Mouse (Mus musculus): ENCODE results near the gene Kcnd2. TPM values are rescaled to one million over a fixed set of nuclear protein-coding genes. Genes with fewer than 3 reads are reported as not detected.

Gene Kcnd2
- 3.0 and 3.8 TPM in 2 replicates for polyA plus RNA-seq (2015; fragmentation: Nextera tagmentation; extraction: Ambion mirVana)

DNA sequence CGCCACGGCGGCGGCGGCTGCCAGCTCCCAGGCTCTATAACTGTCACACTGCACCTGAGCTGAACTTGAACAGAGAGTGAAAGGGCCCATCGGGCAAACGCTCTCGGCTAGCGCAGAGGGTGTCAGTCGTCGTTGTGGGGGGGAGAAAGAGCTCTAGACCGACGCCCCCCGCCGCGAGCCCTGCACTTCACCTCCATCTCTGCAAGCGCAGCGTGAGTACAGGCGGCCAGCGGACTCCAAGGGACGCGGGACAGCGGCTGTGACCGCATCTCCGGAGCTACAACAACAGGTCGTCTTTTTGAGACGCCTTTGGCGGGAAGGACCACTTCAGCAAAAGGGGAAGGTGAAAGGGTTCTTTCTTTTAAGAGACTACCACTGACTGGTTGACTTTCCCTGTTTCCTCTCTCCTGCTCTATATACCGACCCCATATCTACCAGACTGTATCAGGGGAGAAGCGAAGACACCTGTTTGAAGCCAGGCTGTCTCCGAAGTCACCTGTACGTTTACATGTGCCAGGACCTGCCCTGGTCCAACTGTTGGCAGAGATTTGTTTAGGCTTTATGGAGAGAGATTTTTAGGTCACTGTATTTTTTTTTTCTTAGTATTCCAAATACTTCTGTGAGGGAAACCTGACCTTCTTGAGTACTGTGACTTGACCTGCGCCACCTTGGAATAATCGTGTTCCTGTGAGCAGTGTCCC, at the start of gene Kcnd2:
Kcnd2 (plus strand) TSS at position 13 of the 701 bp plus-strand sequence.
- peak; percentile 65; the same call in 1 of the 2 replicates for ATAC-seq (ENCODE audit: insufficient number of reproducible peaks, low FRiP score, low TSS enrichment, low read depth)
- 10% methylated on average over 34 of the region's 34 CpGs for WGBS

DNA sequence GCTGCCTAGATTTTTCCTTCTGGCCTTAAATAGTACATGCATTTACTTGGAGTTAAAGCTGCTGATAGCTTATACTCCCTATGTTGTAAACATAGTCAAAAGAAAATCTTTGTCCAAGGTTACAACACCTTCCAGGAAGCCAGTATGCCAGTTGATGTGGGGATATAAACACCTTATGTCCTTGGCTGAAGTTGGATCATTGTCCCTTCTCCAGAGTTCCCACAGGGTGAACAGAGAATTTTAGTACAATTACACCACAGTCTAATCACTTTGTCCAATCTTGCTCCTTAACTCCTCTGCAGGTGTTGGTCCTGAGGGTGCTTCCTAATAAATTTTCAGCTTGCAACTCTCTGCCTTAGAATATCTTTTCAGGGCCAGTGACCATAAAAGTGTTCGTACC, 48.7 kb upstream of the Kcnd2 start:
- H3K9me3 ChIP-seq: no peaks in the 10 kb centered on the region
- H3K27ac ChIP-seq: no peak overlapping the region
- no peaks in the 10 kb centered on the region for H3K36me3 ChIP-seq
- WGBS: 18% methylated on average over 1 of the region's 1 CpGs
- no peak overlapping the region for H3K9ac ChIP-seq
- H3K4me1 ChIP-seq: no peaks in the 10 kb centered on the region
- no peak overlapping the region for H3K4me2 ChIP-seq
- H3K4me3 ChIP-seq: no peak overlapping the region
- no peaks in the 10 kb centered on the region for H3K27me3 ChIP-seq
- ATAC-seq (ENCODE audit: insufficient number of reproducible peaks, low FRiP score, low TSS enrichment, low read depth): no peak

More for the DNA sequence above, at the start of gene Kcnd2:
- no peaks in the 10 kb centered on the region for H3K9me3 ChIP-seq
- peak within 1 kb of the TSS; percentile 45 for H3K9ac ChIP-seq
- H3K4me3 ChIP-seq: peak within 1 kb of the TSS; percentile 67
- peak within 1 kb of the TSS; percentile 59 for H3K27ac ChIP-seq
- H3K36me3 ChIP-seq: no peaks in the 10 kb centered on the region
- H3K4me1 ChIP-seq: peaks cover 4% of the 10 kb centered on the region; the same call in 1 of the 2 replicates
- H3K4me2 ChIP-seq: peak within 1 kb of the TSS; percentile 97
- H3K27me3 ChIP-seq: peaks cover 14% of the 10 kb centered on the region; the same call in 1 of the 2 replicates

DNA sequence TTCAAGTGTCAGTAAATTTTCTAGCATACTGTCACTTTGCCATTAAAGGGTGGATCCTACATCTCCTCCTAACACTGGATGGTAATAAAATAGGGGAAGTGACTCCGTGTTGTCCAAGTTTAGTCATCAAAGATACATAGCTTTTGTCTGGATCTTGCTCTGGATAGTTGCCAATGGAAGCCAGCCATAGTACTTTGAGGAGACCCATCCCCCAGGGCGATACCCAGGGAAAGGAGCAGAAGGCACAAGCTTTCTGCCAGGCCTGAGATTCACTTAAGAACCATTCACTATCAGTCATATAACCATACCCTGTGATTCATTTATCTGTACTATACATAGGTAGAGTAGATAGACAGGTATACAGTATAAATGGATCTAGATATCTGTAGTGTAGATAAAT, 20.0 kb upstream of the Kcnd2 start:
- H3K27ac ChIP-seq: no peak overlapping the region
- no peaks in the 10 kb centered on the region for H3K36me3 ChIP-seq
- no peaks in the 10 kb centered on the region for H3K27me3 ChIP-seq
- H3K4me3 ChIP-seq: no peak overlapping the region
- H3K4me1 ChIP-seq: no peaks in the 10 kb centered on the region
- WGBS: 60% methylated on average over 2 of the region's 2 CpGs
- no peaks in the 10 kb centered on the region for H3K9me3 ChIP-seq
- no peak overlapping the region for H3K4me2 ChIP-seq
- ATAC-seq (ENCODE audit: insufficient number of reproducible peaks, low FRiP score, low TSS enrichment, low read depth): no peak
- no peak overlapping the region for H3K9ac ChIP-seq

DNA sequence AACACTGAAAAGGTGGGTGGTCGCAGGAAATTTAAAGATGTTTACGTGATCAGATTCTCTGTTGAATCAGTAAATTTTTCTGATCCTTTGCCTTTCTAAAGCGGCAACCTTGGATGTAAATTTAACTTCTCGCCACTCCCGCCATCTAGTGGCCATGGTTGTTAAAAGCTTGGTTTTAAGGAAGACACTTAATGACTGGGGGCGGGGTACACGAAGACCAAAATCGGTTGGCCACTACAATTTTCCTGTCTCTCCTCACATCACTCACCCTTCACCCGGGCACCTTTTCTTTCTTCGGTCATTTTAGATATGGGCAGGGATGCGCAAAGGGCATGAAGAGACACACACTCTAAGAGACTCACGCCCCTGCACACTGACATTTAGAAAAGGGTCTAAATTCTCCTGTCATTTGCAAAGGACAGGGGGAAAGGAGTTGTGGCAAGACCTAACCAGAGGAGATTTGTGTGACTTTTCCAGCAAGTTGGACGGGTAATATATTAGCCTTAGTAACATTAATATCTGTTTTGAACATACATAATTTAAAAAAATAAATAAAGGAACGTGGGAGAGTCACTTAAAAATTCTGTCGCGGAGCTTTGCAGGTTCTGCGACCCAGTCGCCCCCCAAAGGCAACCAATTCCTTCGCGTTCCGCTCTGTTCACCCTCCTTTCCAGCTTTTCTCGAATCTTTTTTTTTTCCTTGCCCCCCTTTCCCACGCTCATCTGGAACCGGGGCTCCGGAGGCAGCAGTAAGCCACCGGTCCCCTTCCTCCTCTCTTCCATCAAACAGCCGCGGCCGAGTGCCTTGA, 1.2 kb upstream of the Kcnd2 start:
- Histone ChIP-seq H3K4me2 (peak overlapping the region; percentile 97), H3K36me3 (no peaks in the 10 kb centered on the region), H3K9me3 (no peaks in the 10 kb centered on the region), H3K27me3 (peaks cover 14% of the 10 kb centered on the region; the same call in 1 of the 2 replicates), H3K9ac (peak overlapping the region; percentile 45), H3K4me3 (peak overlapping the region; percentile 67), H3K4me1 (peaks cover 4% of the 10 kb centered on the region; the same call in 1 of the 2 replicates), H3K27ac (peak overlapping the region; percentile 59; the same call in 1 of the 2 replicates)
- under 1% methylated on average over 29 of the region's 29 CpGs for WGBS
- ATAC-seq (ENCODE audit: insufficient number of reproducible peaks, low FRiP score, low TSS enrichment, low read depth): no peak

DNA sequence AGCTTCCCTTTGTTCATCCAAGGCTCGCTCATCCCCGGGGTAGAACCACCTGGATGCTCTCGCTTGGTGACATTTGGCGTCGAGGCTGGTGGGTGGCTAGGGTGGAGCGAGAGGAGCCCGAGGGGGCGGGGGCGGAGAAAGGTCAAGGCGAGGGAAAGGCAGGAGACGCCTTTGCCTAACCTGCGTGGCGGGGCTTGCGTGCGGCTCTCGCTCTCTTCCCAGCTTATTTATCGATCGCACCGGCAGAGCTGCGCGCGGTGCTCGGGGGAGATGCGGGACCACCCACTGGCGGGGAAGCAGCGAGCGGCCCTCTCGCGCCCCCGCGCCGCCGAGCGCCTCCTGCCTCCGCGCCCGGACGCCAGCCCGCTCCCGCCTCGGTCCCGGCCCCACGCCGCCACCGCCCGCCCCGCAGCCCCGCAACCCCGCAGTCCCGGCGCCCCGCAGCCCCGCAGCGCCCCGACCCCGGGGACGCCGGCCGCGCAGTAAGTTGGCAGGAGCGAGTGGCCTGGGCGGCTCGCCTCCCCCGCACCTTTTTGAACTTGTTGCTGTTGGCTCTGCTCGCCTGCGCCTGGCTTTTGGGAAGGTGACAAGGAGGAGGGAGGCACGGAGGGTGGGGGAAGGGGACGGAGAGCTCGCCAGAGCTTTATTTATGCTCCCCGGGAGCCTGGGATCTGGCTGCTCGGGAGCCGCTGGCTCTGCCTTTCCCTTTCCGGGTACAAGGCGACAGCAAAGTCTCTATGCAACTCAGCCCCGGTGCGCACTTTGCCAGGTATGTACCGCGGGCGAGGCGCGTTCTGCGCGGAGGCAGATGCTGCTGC, 421 bp upstream of the Kcnd2 start:
- peak overlapping the region; percentile 97 for H3K4me2 ChIP-seq
- 1% methylated on average over 81 of the region's 83 CpGs for WGBS
- no peaks in the 10 kb centered on the region for H3K9me3 ChIP-seq
- peak; percentile 52; the same call in 1 of the 2 replicates for ATAC-seq (ENCODE audit: insufficient number of reproducible peaks, low FRiP score, low TSS enrichment, low read depth)
- peak overlapping the region; percentile 67 for H3K4me3 ChIP-seq
- H3K36me3 ChIP-seq: no peaks in the 10 kb centered on the region
- peak overlapping the region; percentile 59 for H3K27ac ChIP-seq
- peak overlapping the region; percentile 45 for H3K9ac ChIP-seq
- H3K27me3 ChIP-seq: peaks cover 14% of the 10 kb centered on the region; the same call in 1 of the 2 replicates
- H3K4me1 ChIP-seq: peaks cover 4% of the 10 kb centered on the region; the same call in 1 of the 2 replicates

DNA sequence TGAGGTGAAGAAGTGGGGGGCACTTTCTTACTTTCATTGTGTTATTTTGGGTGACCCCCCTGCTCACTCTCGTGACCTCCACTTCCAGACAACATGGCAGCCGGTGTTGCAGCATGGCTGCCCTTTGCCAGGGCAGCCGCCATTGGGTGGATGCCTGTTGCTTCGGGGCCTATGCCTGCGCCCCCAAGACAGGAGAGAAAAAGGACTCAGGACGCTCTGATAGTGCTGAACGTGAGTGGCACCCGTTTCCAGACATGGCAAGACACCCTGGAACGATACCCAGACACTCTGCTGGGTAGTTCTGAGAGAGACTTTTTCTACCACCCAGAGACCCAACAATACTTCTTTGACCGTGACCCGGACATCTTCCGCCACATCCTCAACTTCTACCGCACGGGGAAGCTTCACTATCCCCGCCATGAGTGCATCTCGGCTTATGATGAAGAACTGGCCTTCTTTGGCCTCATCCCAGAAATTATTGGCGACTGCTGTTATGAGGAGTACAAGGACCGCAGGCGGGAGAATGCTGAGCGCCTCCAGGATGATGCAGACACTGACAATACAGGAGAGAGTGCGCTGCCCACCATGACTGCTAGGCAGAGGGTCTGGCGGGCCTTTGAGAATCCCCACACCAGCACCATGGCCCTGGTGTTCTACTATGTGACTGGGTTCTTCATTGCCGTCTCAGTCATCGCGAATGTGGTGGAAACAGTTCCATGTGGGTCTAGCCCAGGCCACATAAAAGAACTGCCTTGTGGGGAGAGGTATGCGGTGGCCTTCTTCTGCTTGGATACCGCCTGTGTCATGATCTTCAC, 1.1 kb downstream of the Kcnd2 start:
- no peaks in the 10 kb centered on the region for H3K36me3 ChIP-seq
- H3K9ac ChIP-seq: no peak overlapping the region
- H3K4me2 ChIP-seq: peak overlapping the region; percentile 97; the same call in 1 of the 2 replicates
- peak overlapping the region; percentile 67; the same call in 1 of the 2 replicates for H3K4me3 ChIP-seq
- no peaks in the 10 kb centered on the region for H3K9me3 ChIP-seq
- no peak for ATAC-seq (ENCODE audit: insufficient number of reproducible peaks, low FRiP score, low TSS enrichment, low read depth)
- H3K4me1 ChIP-seq: peaks cover 4% of the 10 kb centered on the region; the same call in 1 of the 2 replicates
- peaks cover 14% of the 10 kb centered on the region; the same call in 1 of the 2 replicates for H3K27me3 ChIP-seq
- no peak overlapping the region for H3K27ac ChIP-seq
- WGBS: 93% methylated on average over 27 of the region's 27 CpGs

DNA sequence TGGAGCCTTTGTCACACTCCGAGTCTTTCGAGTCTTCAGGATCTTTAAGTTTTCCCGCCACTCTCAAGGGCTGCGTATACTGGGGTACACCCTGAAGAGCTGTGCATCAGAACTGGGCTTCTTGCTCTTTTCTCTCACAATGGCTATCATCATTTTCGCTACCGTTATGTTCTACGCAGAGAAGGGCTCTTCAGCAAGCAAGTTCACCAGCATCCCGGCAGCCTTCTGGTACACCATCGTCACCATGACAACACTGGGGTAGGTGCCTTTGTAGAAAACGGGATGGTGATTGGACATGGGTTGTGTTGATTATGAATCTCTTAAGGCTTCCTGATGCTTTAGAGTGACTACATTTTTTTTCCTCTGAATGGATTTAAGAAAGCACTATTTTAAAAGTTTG, 1.9 kb downstream of the Kcnd2 start:
- Histone ChIP-seq H3K4me1 (peaks cover 4% of the 10 kb centered on the region; the same call in 1 of the 2 replicates), H3K9ac (no peak overlapping the region), H3K4me2 (no peak overlapping the region), H3K27me3 (peaks cover 13% of the 10 kb centered on the region; the same call in 1 of the 2 replicates), H3K36me3 (no peaks in the 10 kb centered on the region), H3K9me3 (no peaks in the 10 kb centered on the region), H3K27ac (no peak overlapping the region), H3K4me3 (no peak overlapping the region)
- 96% methylated on average over 10 of the region's 10 CpGs for WGBS
- no peak for ATAC-seq (ENCODE audit: insufficient number of reproducible peaks, low FRiP score, low TSS enrichment, low read depth)

DNA sequence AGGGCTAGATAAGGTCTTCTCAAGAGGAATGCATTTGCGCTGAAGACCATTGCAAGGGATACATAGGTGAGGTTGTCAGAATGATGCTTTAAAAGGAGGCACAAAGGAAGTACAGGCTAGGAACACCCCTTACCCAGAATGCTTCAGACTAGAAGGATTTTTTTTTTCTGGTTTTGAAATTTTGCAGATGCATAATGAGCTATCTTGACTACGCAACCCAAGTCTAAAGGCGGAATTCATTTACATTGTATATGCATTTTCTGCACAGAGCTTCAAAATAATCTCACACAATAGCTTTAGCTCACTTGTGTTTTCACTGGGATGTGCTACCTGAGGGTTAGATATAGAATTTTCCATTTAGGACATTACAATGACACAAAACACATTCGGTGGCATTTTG, 10.8 kb downstream of the Kcnd2 start:
- ATAC-seq (ENCODE audit: insufficient number of reproducible peaks, low FRiP score, low TSS enrichment, low read depth): no peak
- WGBS: 95% methylated on average over 4 of the region's 4 CpGs
- no peak overlapping the region for H3K4me2 ChIP-seq
- H3K27me3 ChIP-seq: no peaks in the 10 kb centered on the region
- H3K36me3 ChIP-seq: no peaks in the 10 kb centered on the region
- H3K9ac ChIP-seq: no peak overlapping the region
- H3K9me3 ChIP-seq: no peaks in the 10 kb centered on the region
- H3K27ac ChIP-seq: no peak overlapping the region
- H3K4me3 ChIP-seq: no peak overlapping the region
- H3K4me1 ChIP-seq: no peaks in the 10 kb centered on the region

DNA sequence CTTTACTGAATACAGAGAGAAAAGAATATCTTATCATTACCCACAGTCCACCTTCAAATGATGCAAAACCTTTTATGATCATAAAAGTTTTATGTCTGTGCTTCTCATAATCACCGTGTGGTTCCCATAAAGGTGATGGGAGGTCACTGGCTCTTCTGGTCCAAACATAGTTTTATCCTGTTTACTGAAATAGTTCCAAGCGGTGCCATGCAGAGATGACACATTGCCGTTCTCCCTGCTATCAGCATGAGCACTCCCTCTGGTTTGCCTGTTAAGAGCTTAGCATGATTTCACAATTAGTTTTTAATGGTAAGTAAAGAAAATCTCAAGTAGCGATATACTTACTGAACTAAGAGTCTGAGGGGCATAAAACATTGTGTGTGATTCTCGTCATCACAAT, 43.7 kb downstream of the Kcnd2 start:
- no peak overlapping the region for H3K4me3 ChIP-seq
- H3K9me3 ChIP-seq: no peaks in the 10 kb centered on the region
- no peaks in the 10 kb centered on the region for H3K27me3 ChIP-seq
- no peak overlapping the region for H3K9ac ChIP-seq
- H3K36me3 ChIP-seq: no peaks in the 10 kb centered on the region
- H3K4me2 ChIP-seq: no peak overlapping the region
- no peak for ATAC-seq (ENCODE audit: insufficient number of reproducible peaks, low FRiP score, low TSS enrichment, low read depth)
- no peaks in the 10 kb centered on the region for H3K4me1 ChIP-seq
- WGBS: 65% methylated on average over 5 of the region's 5 CpGs
- no peak overlapping the region for H3K27ac ChIP-seq

DNA sequence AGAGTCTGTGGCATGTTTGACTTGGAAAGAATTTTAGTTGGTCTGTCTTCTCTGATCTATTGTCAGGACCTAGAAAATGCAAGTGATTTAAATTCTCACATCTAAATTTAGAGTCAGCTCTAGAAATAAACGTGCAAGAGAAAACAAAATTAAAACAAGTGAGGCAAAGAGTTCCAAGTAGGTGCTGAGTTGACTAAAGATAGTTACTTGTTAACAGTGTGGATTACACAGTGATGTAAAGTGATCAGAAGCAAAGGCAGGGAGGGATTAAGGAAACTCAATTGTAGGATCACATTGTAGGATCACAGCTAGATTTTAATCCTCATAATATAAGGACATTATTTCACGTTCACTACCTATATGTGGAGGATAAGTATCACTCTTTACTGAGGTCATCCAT, 52.6 kb downstream of the Kcnd2 start:
- Histone ChIP-seq H3K9me3 (no peaks in the 10 kb centered on the region), H3K36me3 (no peaks in the 10 kb centered on the region), H3K27ac (no peak overlapping the region), H3K9ac (no peak overlapping the region), H3K4me2 (no peak overlapping the region), H3K27me3 (no peaks in the 10 kb centered on the region), H3K4me1 (no peaks in the 10 kb centered on the region), H3K4me3 (no peak overlapping the region)
- ATAC-seq (ENCODE audit: insufficient number of reproducible peaks, low FRiP score, low TSS enrichment, low read depth): no peak
- 43% methylated on average over 2 of the region's 2 CpGs for WGBS
